Mouse (Mus musculus) lung, adult 18-20 months (tissue): ENCODE measurements at regions not wholly inside any gene's neighbourhood (a gene's known extent, or its start where the extent isn't known, plus 50 kb on each side); places are given as distances from the start of the nearest gene placed in this dataset.
"Not testable (repeated sequence)": the region's sequence is repeated elsewhere in the genome, so short reads cannot be mapped to it uniquely, and the experiment has no call there.

Source experiments
- DNase-seq, 2 experiments: peaks; one replicate each; pipeline ENCODE4 v3.0.0; 2022; ENCODE audit warnings: mixed read lengths in 2 of 2

- DNase-seq, result no peak
These were observed 227.1 kb downstream of the Pth2r start for GRCm38 (mm10) chr1:65509003-65509402.

- DNase-seq, result peak in 1 of 2 experiments; percentile 2
These were observed 253.8 kb downstream of the Pth2r start for GRCm38 (mm10) chr1:65535674-65536073.

- no peak for DNase-seq
These were observed 256.7 kb downstream of the Pth2r start for GRCm38 (mm10) chr1:65538509-65538908.

- DNase-seq, result no peak
These were observed 262.5 kb downstream of the Pth2r start for GRCm38 (mm10) chr1:65544219-65544864.

GRCm38 (mm10) chr1:65545336-65546060 is 263.6 kb downstream of the Pth2r start:
- no peak for DNase-seq

GRCm38 (mm10) chr1:65548830-65549229 is 267.0 kb downstream of the Pth2r start:
- DNase-seq, result no peak

- DNase-seq, result no peak
These were observed 305.5 kb downstream of the Pth2r start for GRCm38 (mm10) chr1:65587402-65587801.

GRCm38 (mm10) chr1:65635315-65635714 is 291.0 kb upstream of the Crygf start:
- DNase-seq, result no peak

GRCm38 (mm10) chr1:65654460-65654859 is 271.9 kb upstream of the Crygf start:
- no peak for DNase-seq

GRCm38 (mm10) chr1:65681960-65682359 is 244.4 kb upstream of the Crygf start:
- DNase-seq, result no peak

GRCm38 (mm10) chr1:65687322-65687721 is 239.0 kb upstream of the Crygf start:
- no peak for DNase-seq

- no peak for DNase-seq
These were observed 196.1 kb upstream of the Crygf start for GRCm38 (mm10) chr1:65730262-65730661.

- DNase-seq, result no peak
These were observed 168.4 kb upstream of the Crygf start for GRCm38 (mm10) chr1:65757951-65758350.

GRCm38 (mm10) chr1:65761141-65761540 is 165.2 kb upstream of the Crygf start:
- no peak for DNase-seq

GRCm38 (mm10) chr1:65800244-65800643 is 126.1 kb upstream of the Crygf start:
- no peak for DNase-seq

- no peak for DNase-seq
These were observed 105.5 kb upstream of the Crygf start for GRCm38 (mm10) chr1:65820771-65821170.

- no peak for DNase-seq
These were observed 85.2 kb upstream of the Crygf start for GRCm38 (mm10) chr1:65841116-65841515.

GRCm38 (mm10) chr1:65847005-65847404 is 79.3 kb upstream of the Crygf start:
- no peak for DNase-seq

GRCm38 (mm10) chr1:65873691-65874090 is 52.6 kb upstream of the Crygf start:
- not testable (repeated sequence) for DNase-seq
